Mouse (Mus musculus) intestine, embryonic 14.5 days (tissue): Measurements from ENCODE around the gene Olfr711. TPM values are rescaled to one million over a fixed set of nuclear protein-coding genes. Genes with fewer than 3 reads are reported as not detected.
"Not testable (repeated sequence)": the region's sequence is repeated elsewhere in the genome, so short reads cannot be mapped to it uniquely, and the experiment has no call there.

Experiments
- ATAC-seq: fragments of 200-750 bp; cut with Nextera tagmentation; replicated peaks from 2 replicates; pipeline ENCODE4 v1.8.0; 2017; ENCODE audit warnings: low read depth, moderate number of reproducible peaks, moderate TSS enrichment, moderate library complexity; ENCODE audit not compliant: low FRiP score, low TSS enrichment
- DNase-seq: peaks from one replicate; pipeline ENCODE4 v3.0.0-alpha.2; 2018; ENCODE audit warnings: low spot score
- H3K27ac ChIP-seq: fragments of 300-500 bp; sonication (generic); 2 replicates; pipeline ENCODE4 v1.5.1; 2014; ENCODE audit warnings: low read depth, mild to moderate bottlenecking, control low read depth
- H3K27me3 ChIP-seq: fragments of 300-500 bp; sonication (generic); replicated peaks from 2 replicates; pipeline ENCODE4 v1.6.1; 2014; ENCODE audit warnings: low read length, control low read depth; ENCODE audit not compliant: control insufficient read depth, insufficient read depth
- H3K36me3 ChIP-seq: fragments of 300-500 bp; sonication (generic); 2 replicates; pipeline ENCODE4 v1.6.1; 2014; ENCODE audit warnings: low read length, control low read depth; ENCODE audit not compliant: control insufficient read depth, insufficient read depth
- H3K4me1 ChIP-seq: fragments of 300-500 bp; sonication (generic); replicated peaks from 2 replicates; pipeline ENCODE4 v1.6.1; 2014; ENCODE audit warnings: low read length, control low read depth, mixed read lengths; ENCODE audit not compliant: control insufficient read depth, insufficient read depth
- H3K4me2 ChIP-seq: fragments of 300-500 bp; sonication (generic); 2 replicates; pipeline ENCODE4 v1.6.1; 2014; ENCODE audit warnings: low read length
- H3K4me3 ChIP-seq: fragments of 300-500 bp; sonication (generic); 2 replicates; pipeline ENCODE4 v1.5.1; 2014; ENCODE audit warnings: low read depth, low read length, control low read depth, mixed read lengths
- H3K9ac ChIP-seq: fragments of 300-500 bp; sonication (generic); 2 replicates; pipeline ENCODE4 v1.6.1; 2014; ENCODE audit warnings: mild to moderate bottlenecking, low read length
- H3K9me3 ChIP-seq: fragments of 300-500 bp; sonication (generic); 2 replicates; pipeline ENCODE4 v1.6.1; 2016; ENCODE audit warnings: low read length, control low read depth; ENCODE audit not compliant: control insufficient read depth
- WGBS: fragments of 180-500 bp; shearing (Covaris S2); extraction: QIAGEN DNeasy Blood & Tissue Kit; methylation state at CpG from one replicate; pipeline ENCODE4 v1.1.7; 2014; 5-methylcytosine and 5-hydroxymethylcytosine counted together
- polyA plus RNA-seq: library from polyadenylated mRNA; unstranded; fragments of >200 nt; fragmentation: Nextera tagmentation; extraction: Ambion mirVana; gene quantifications from 2 replicates; pipeline ENCODE4 v1.2.1, GENCODE M21; 2014

Gene Olfr711
- not detected in 2 replicates for polyA plus RNA-seq

GRCm38 (mm10) chr7:106975353-106975752 is at the start of gene Olfr711:
Gene Olfr711 (minus strand): TSS chr7:106975453.
- Histone ChIP-seq H3K4me1 (no peaks in the 10 kb centered on the region), H3K27ac (no peak within 1 kb of the TSS), H3K9me3 (no peaks in the 10 kb centered on the region), H3K4me2 (no peak within 1 kb of the TSS), H3K27me3 (no peaks in the 10 kb centered on the region), H3K9ac (no peak within 1 kb of the TSS), H3K4me3 (no peak within 1 kb of the TSS), H3K36me3 (no peaks in the 10 kb centered on the region)
- DNase-seq (no peak), ATAC-seq (no peak)
- WGBS: 69% methylated on average over 1 of the region's 1 CpGs

GRCm38 (mm10) chr7:107005972-107006371 is 30.7 kb upstream of the Olfr711 start, which contains the start of gene Olfr2:
Gene Olfr2 (minus strand): TSS chr7:107006072.
- 47% methylated on average over 1 of the region's 1 CpGs for WGBS
- H3K9me3 ChIP-seq: no peaks in the 10 kb centered on the region
- no peak within 1 kb of the TSS for H3K9ac ChIP-seq

GRCm38 (mm10) chr7:107004169-107004568 is 28.9 kb upstream of the Olfr711 start:
- WGBS: 47% methylated on average over 3 of the region's 3 CpGs
- H3K9ac ChIP-seq: no peak overlapping the region
- no peak overlapping the region for H3K27ac ChIP-seq
- ATAC-seq (no peak), DNase-seq (no peak)
- H3K4me2 ChIP-seq: no peak overlapping the region
- no peaks in the 10 kb centered on the region for H3K4me1 ChIP-seq
- H3K4me3 ChIP-seq: no peak overlapping the region
- H3K27me3 ChIP-seq: no peaks in the 10 kb centered on the region
- no peaks in the 10 kb centered on the region for H3K36me3 ChIP-seq
- no peaks in the 10 kb centered on the region for H3K9me3 ChIP-seq

More at GRCm38 (mm10) chr7:107005972-107006371, 30.7 kb upstream of the Olfr711 start, which contains the start of gene Olfr2:
- DNase-seq (no peak), ATAC-seq (no peak)
- no peak within 1 kb of the TSS for H3K27ac ChIP-seq
- H3K36me3 ChIP-seq: no peaks in the 10 kb centered on the region
- no peak within 1 kb of the TSS for H3K4me2 ChIP-seq
- no peaks in the 10 kb centered on the region for H3K4me1 ChIP-seq
- no peak within 1 kb of the TSS for H3K4me3 ChIP-seq
- no peaks in the 10 kb centered on the region for H3K27me3 ChIP-seq

- Histone ChIP-seq H3K27me3 (no peaks in the 10 kb centered on the region), H3K27ac (no peak overlapping the region), H3K36me3 (no peaks in the 10 kb centered on the region), H3K4me3 (no peak overlapping the region), H3K4me1 (no peaks in the 10 kb centered on the region), H3K9ac (no peak overlapping the region), H3K4me2 (no peak overlapping the region), H3K9me3 (no peaks in the 10 kb centered on the region)
- DNase-seq (no peak), ATAC-seq (no peak)
- WGBS: 91% methylated on average over 7 of the region's 7 CpGs
These were observed 25.5 kb upstream of the Olfr711 start for GRCm38 (mm10) chr7:107000798-107001197.

- H3K4me3 ChIP-seq: no peak overlapping the region
- H3K9me3 ChIP-seq: no peaks in the 10 kb centered on the region
- no peak overlapping the region for H3K4me2 ChIP-seq
- H3K4me1 ChIP-seq: no peaks in the 10 kb centered on the region
- H3K27me3 ChIP-seq: no peaks in the 10 kb centered on the region
- no peak overlapping the region for H3K9ac ChIP-seq
- DNase-seq: no peak
- no peak for ATAC-seq
- no peaks in the 10 kb centered on the region for H3K36me3 ChIP-seq
- H3K27ac ChIP-seq: no peak overlapping the region
- 91% methylated on average over 3 of the region's 3 CpGs for WGBS
These were observed 10.0 kb upstream of the Olfr711 start for GRCm38 (mm10) chr7:106985236-106985635.

GRCm38 (mm10) chr7:106967503-106967902 is 7.8 kb downstream of the Olfr711 start:
- not testable (repeated sequence) for H3K36me3 ChIP-seq, H3K9me3 ChIP-seq, ATAC-seq, H3K4me2 ChIP-seq, H3K4me3 ChIP-seq, H3K4me1 ChIP-seq, H3K9ac ChIP-seq, H3K27me3 ChIP-seq, DNase-seq, H3K27ac ChIP-seq

GRCm38 (mm10) chr7:106963837-106964236 is 11.4 kb downstream of the Olfr711 start, which contains the start of gene Olfr6:
Gene Olfr6 (minus strand): TSS chr7:106963937.
- no peaks in the 10 kb centered on the region for H3K9me3 ChIP-seq
- H3K4me3 ChIP-seq: no peak within 1 kb of the TSS
- H3K4me2 ChIP-seq: no peak within 1 kb of the TSS
- no peaks in the 10 kb centered on the region for H3K36me3 ChIP-seq
- H3K27me3 ChIP-seq: no peaks in the 10 kb centered on the region
- no peak for ATAC-seq
- 87% methylated on average over 1 of the region's 1 CpGs for WGBS
- DNase-seq: no peak
- no peaks in the 10 kb centered on the region for H3K4me1 ChIP-seq
- no peak within 1 kb of the TSS for H3K27ac ChIP-seq
- H3K9ac ChIP-seq: no peak within 1 kb of the TSS

GRCm38 (mm10) chr7:106948212-106948611 is 27.0 kb downstream of the Olfr711 start, which contains the start of gene Olfr710:
Gene Olfr710 (minus strand): TSS chr7:106948312.
- WGBS: 78% methylated on average over 3 of the region's 3 CpGs

GRCm38 (mm10) chr7:106932119-106932518 is 43.1 kb downstream of the Olfr711 start, which contains the start of gene Olfr709-ps1:
Gene Olfr709-ps1 (minus strand): TSS chr7:106932219.
- Histone ChIP-seq H3K4me1 (no peaks in the 10 kb centered on the region), H3K4me3 (no peak within 1 kb of the TSS), H3K27me3 (no peaks in the 10 kb centered on the region), H3K9ac (no peak within 1 kb of the TSS), H3K4me2 (no peak within 1 kb of the TSS), H3K27ac (no peak within 1 kb of the TSS), H3K9me3 (no peaks in the 10 kb centered on the region), H3K36me3 (no peaks in the 10 kb centered on the region)
- no peak for DNase-seq
- ATAC-seq: no peak

More at GRCm38 (mm10) chr7:106948212-106948611, 27.0 kb downstream of the Olfr711 start, which contains the start of gene Olfr710:
- H3K27me3 ChIP-seq: no peaks in the 10 kb centered on the region
- H3K4me1 ChIP-seq: no peaks in the 10 kb centered on the region
- H3K36me3 ChIP-seq: no peaks in the 10 kb centered on the region
- H3K27ac ChIP-seq: no peak within 1 kb of the TSS
- ATAC-seq (no peak), DNase-seq (no peak)
- no peak within 1 kb of the TSS for H3K4me3 ChIP-seq
- H3K9me3 ChIP-seq: no peaks in the 10 kb centered on the region
- H3K9ac ChIP-seq: no peak within 1 kb of the TSS
- H3K4me2 ChIP-seq: no peak within 1 kb of the TSS
